Comparison of ENCODE assay signal across 37 mouse cellular contexts in genomic region chr11:102826476-102826875, GRCm38 (mm10). TPM values are rescaled to one million over a fixed set of nuclear protein-coding genes. Genes with fewer than 3 reads are reported as not detected.
"Had no signal": no experiment of that assay in that cellular context is flagged by ENCODE, and none has a peak within 500 bp of the region (broad histone marks: within the 10 kb centered on the region; RNA-seq: fewer than 3 reads in every experiment).

No protein-coding gene starts in this region.

- H3K9ac ChIP-seq: heart, embryonic 12.5 days; hindbrain, embryonic 13.5 days; hindbrain, embryonic 15.5 days; kidney, embryonic 15.5 days; limb, embryonic 12.5 days; liver, embryonic 14.5 days had no signal

- H3K27ac ChIP-seq: heart, embryonic 10.5 days; hindbrain, embryonic 13.5 days; hindbrain, embryonic 15.5 days; hindbrain, postnatal 0 days; kidney, embryonic 15.5 days; kidney, postnatal 0 days; left cerebral cortex, adult 2 months; limb, embryonic 10.5 days; limb, embryonic 12.5 days; liver, embryonic 14.5 days had no signal

- ATAC-seq: hindbrain, postnatal 0 days; intestine, embryonic 16.5 days had no signal

- H3K4me3 ChIP-seq: heart, embryonic 10.5 days; heart, embryonic 12.5 days; hindbrain, embryonic 13.5 days; hindbrain, embryonic 15.5 days; kidney, embryonic 15.5 days; left cerebral cortex, adult 2 months; limb, embryonic 10.5 days; limb, embryonic 12.5 days had no signal

- DNase-seq: gastrocnemius, postnatal 14 days; heart, postnatal 10 days; heart, postnatal 36 days; kidney, adult 11 months; kidney, adult 2 months; kidney, adult 9 months; kidney, postnatal 14 days; kidney, postnatal 36 days; layer of hippocampus, adult 9-11 months; layer of hippocampus, postnatal 36 days; liver; lung, adult 18-20 months had no signal

- H3K27me3 ChIP-seq: heart, embryonic 12.5 days; hindbrain, embryonic 15.5 days; kidney, embryonic 15.5 days; limb, embryonic 12.5 days had no signal

- H3K4me2 ChIP-seq: heart, embryonic 12.5 days; hindbrain, embryonic 13.5 days; hindbrain, embryonic 15.5 days; kidney, embryonic 15.5 days; limb, embryonic 12.5 days; liver, embryonic 11.5 days had no signal

- H3K4me1 ChIP-seq: hindbrain, embryonic 13.5 days; hindbrain, embryonic 15.5 days; kidney, embryonic 15.5 days had no signal

- H3K9me3 ChIP-seq: heart, embryonic 10.5 days; heart, embryonic 12.5 days; hindbrain, embryonic 13.5 days; hindbrain, embryonic 15.5 days; kidney, embryonic 15.5 days; limb, embryonic 10.5 days; limb, embryonic 12.5 days had no signal

- H3K36me3 ChIP-seq: heart, embryonic 10.5 days; heart, embryonic 12.5 days; hindbrain, embryonic 13.5 days; hindbrain, embryonic 15.5 days; kidney, embryonic 15.5 days; limb, embryonic 10.5 days; limb, embryonic 12.5 days had no signal

RNA-seq across cellular contexts. Expression of gene Gjc1, which starts 7.0 kb away (rescaled TPM):
- total RNA-seq: hematopoietic stem cell, adult 5-6 weeks had no signal

RNA-seq across cellular contexts. Expression of gene Higd1b, which starts 9.2 kb away (rescaled TPM):
- total RNA-seq: hematopoietic stem cell, adult 5-6 weeks had no signal
- polyA plus RNA-seq: heart, embryonic 10.5 days; heart, embryonic 12.5 days; hindbrain, embryonic 11.5 days; intestine, embryonic 14.5 days; limb, embryonic 10.5 days; limb, embryonic 12.5 days; liver, embryonic 11.5 days; liver, embryonic 14.5 days; liver, embryonic 16.5 days had no signal

RNA-seq across cellular contexts. Expression of gene Ccdc103, which starts 54.5 kb away (rescaled TPM):
- total RNA-seq: gastrocnemius, adult 8-10 months; gastrocnemius, postnatal 14 days; gastrocnemius, postnatal 4 days; heart, adult 18-20 months; heart, postnatal 36 days had no signal

RNA-seq across cellular contexts. Expression of gene Fam187a, which starts 58.5 kb away (rescaled TPM):
- total RNA-seq: gastrocnemius, adult 8-10 months; gastrocnemius, postnatal 14 days; gastrocnemius, postnatal 4 days; heart, adult 18-20 months; heart, adult 8-10 months; heart, postnatal 10 days; heart, postnatal 36 days; hematopoietic stem cell, adult 5-6 weeks; hindbrain, postnatal 0 days; layer of hippocampus, postnatal 36 days; left cerebral cortex, adult 2 months had no signal
- polyA plus RNA-seq: heart, embryonic 10.5 days; heart, embryonic 12.5 days; heart, embryonic 14.5 days; heart, embryonic 16.5 days; hindbrain, embryonic 11.5 days; hindbrain, embryonic 13.5 days; hindbrain, embryonic 15.5 days; hindbrain, postnatal 0 days; intestine, embryonic 14.5 days; intestine, embryonic 16.5 days; kidney, adult 2 months; kidney, embryonic 15.5 days; kidney, postnatal 0 days; large intestine, adult 2 months; limb, embryonic 10.5 days; limb, embryonic 12.5 days; limb, embryonic 14.5 days; liver, embryonic 11.5 days; liver, embryonic 16.5 days had no signal
